Mouse (Mus musculus) kidney, embryonic 15.5 days (tissue): Measurements from ENCODE around the gene Zfp362. TPM values are rescaled to one million over a fixed set of nuclear protein-coding genes. Genes with fewer than 3 reads are reported as not detected.

Experiments
- ATAC-seq: fragments of 200-750 bp; cut with Nextera tagmentation; replicated peaks from 2 replicates; pipeline ENCODE4 v1.8.0; 2017; ENCODE audit warnings: moderate TSS enrichment; ENCODE audit not compliant: low FRiP score
- H3K27ac ChIP-seq: fragments of 300-500 bp; sonication (generic); 2 replicates; pipeline ENCODE4 v1.5.1; 2015; ENCODE audit warnings: mild to moderate bottlenecking, inconsistent platforms
- H3K27me3 ChIP-seq: fragments of 300-500 bp; sonication (generic); 2 replicates; pipeline ENCODE4 v1.6.1; 2015; ENCODE audit warnings: inconsistent platforms
- H3K36me3 ChIP-seq: fragments of 300-500 bp; sonication (generic); 2 replicates; pipeline ENCODE4 v1.6.1; 2015; ENCODE audit warnings: inconsistent platforms
- H3K4me1 ChIP-seq: fragments of 300-500 bp; sonication (generic); 2 replicates; pipeline ENCODE4 v1.6.1; 2015; ENCODE audit warnings: inconsistent platforms
- H3K4me2 ChIP-seq: fragments of 300-500 bp; sonication (generic); 2 replicates; pipeline ENCODE4 v1.6.1; 2015; ENCODE audit warnings: moderate library complexity, mild to moderate bottlenecking, inconsistent platforms
- H3K4me3 ChIP-seq: fragments of 300-500 bp; sonication (generic); replicated peaks from 2 replicates; pipeline ENCODE4 v1.5.1; 2015; ENCODE audit warnings: mild to moderate bottlenecking, inconsistent platforms
- H3K9ac ChIP-seq: fragments of 300-500 bp; sonication (generic); 2 replicates; pipeline ENCODE4 v1.6.1; 2015; ENCODE audit warnings: mild to moderate bottlenecking, inconsistent platforms
- H3K9me3 ChIP-seq: fragments of 300-500 bp; sonication (generic); replicated peaks from 2 replicates; pipeline ENCODE4 v1.6.1; 2016; ENCODE audit warnings: inconsistent platforms
- WGBS: fragments of 180-500 bp; shearing (Covaris S2); methylation state at CpG from one replicate; pipeline ENCODE4 v1.1.7; 2015; ENCODE audit warnings: mixed read lengths; 5-methylcytosine and 5-hydroxymethylcytosine counted together
- polyA plus RNA-seq: library from polyadenylated mRNA; unstranded; fragments of >200 nt; fragmentation: Nextera tagmentation; extraction: Ambion mirVana; gene quantifications from 2 replicates; pipeline ENCODE4 v1.2.1, GENCODE M21; 2015

The Zfp362 gene
- polyA plus RNA-seq, 1 experiment from 2014 or later = 43.8 TPM

- Histone ChIP-seq H3K4me3 (0 out of 2 replicates have a peak overlapping the region, but pooled peaks have one; percentile 9), H3K36me3 (peaks cover 8% of the 10 kb centered on the region), H3K4me1 (peaks cover 89% of the 10 kb centered on the region), H3K4me2 (peak overlapping the region; percentile 43), H3K27me3 (no peaks in the 10 kb centered on the region), H3K9me3 (no peaks in the 10 kb centered on the region), H3K9ac (no peak overlapping the region), H3K27ac (peak overlapping the region; percentile 94)
- peak; percentile 80 for ATAC-seq
- 14% methylated on average over 5 of the region's 5 CpGs for whole genome bisulfite sequencing
These were observed 71.6 kb downstream of the Zfp362 start for GRCm38 (mm10) chr4:128734217-128734616.

- Histone ChIP-seq H3K4me1 (peaks cover 95% of the 10 kb centered on the region), H3K36me3 (peaks cover 8% of the 10 kb centered on the region), H3K4me2 (peak overlapping the region; percentile 43), H3K4me3 (0 out of 2 replicates have a peak overlapping the region, but pooled peaks have one; percentile 9), H3K27ac (peak overlapping the region; percentile 94), H3K27me3 (no peaks in the 10 kb centered on the region), H3K9ac (no peak overlapping the region), H3K9me3 (no peaks in the 10 kb centered on the region)
- ATAC-seq = no peak
- 30% methylated on average over 6 of the region's 6 CpGs for WGBS
These were observed 72.3 kb downstream of the Zfp362 start for GRCm38 (mm10) chr4:128733496-128733895.

- Histone ChIP-seq H3K4me3 (no peak overlapping the region), H3K9ac (no peak overlapping the region), H3K27me3 (no peaks in the 10 kb centered on the region), H3K4me2 (0 out of 2 replicates have a peak overlapping the region, but pooled peaks have one; percentile 43), H3K4me1 (peaks cover 88% of the 10 kb centered on the region), H3K9me3 (no peaks in the 10 kb centered on the region), H3K27ac (peak overlapping the region; percentile 54; the same call in 1 of the 2 replicates), H3K36me3 (peaks cover 8% of the 10 kb centered on the region)
- ATAC-seq = no peak
- 41% methylated on average over 5 of the region's 5 CpGs for WGBS
These were observed 73.1 kb downstream of the Zfp362 start for GRCm38 (mm10) chr4:128732794-128733193.

- peak overlapping the region; percentile 92 for H3K27ac ChIP-seq
- no peak overlapping the region for H3K9ac ChIP-seq
- WGBS = 42% methylated on average over 6 of the region's 6 CpGs
- no peak for ATAC-seq
- H3K9me3 ChIP-seq = no peaks in the 10 kb centered on the region
- H3K36me3 ChIP-seq = peaks cover 8% of the 10 kb centered on the region
- peak overlapping the region; percentile 63 for H3K4me2 ChIP-seq
- peaks cover 74% of the 10 kb centered on the region for H3K4me1 ChIP-seq
- H3K27me3 ChIP-seq = no peaks in the 10 kb centered on the region
- peak overlapping the region; percentile 95 for H3K4me3 ChIP-seq
These were observed 75.6 kb downstream of the Zfp362 start for GRCm38 (mm10) chr4:128730271-128730670.

- peak overlapping the region; percentile 99 for H3K9ac ChIP-seq
- no peak for ATAC-seq
- H3K4me1 ChIP-seq = peaks cover 68% of the 10 kb centered on the region
- peak overlapping the region; percentile 92 for H3K27ac ChIP-seq
- peak overlapping the region; percentile 63 for H3K4me2 ChIP-seq
- peaks cover 8% of the 10 kb centered on the region for H3K36me3 ChIP-seq
- H3K9me3 ChIP-seq = no peaks in the 10 kb centered on the region
- 4% methylated on average over 5 of the region's 5 CpGs for WGBS
- H3K27me3 ChIP-seq = no peaks in the 10 kb centered on the region
- peak overlapping the region; percentile 95 for H3K4me3 ChIP-seq
These were observed 76.2 kb downstream of the Zfp362 start for GRCm38 (mm10) chr4:128729709-128730037.

- Histone ChIP-seq H3K9ac (peak overlapping the region; percentile 99), H3K4me2 (peak overlapping the region; percentile 63), H3K36me3 (peaks cover 8% of the 10 kb centered on the region), H3K4me1 (peaks cover 63% of the 10 kb centered on the region), H3K9me3 (no peaks in the 10 kb centered on the region), H3K27me3 (no peaks in the 10 kb centered on the region), H3K27ac (peak overlapping the region; percentile 92), H3K4me3 (peak overlapping the region; percentile 95)
- 4% methylated on average over 15 of the region's 15 CpGs for WGBS
- ATAC-seq = no peak
These were observed 76.7 kb downstream of the Zfp362 start for GRCm38 (mm10) chr4:128729033-128729708.

- H3K27ac ChIP-seq = peak overlapping the region; percentile 92
- H3K4me3 ChIP-seq = peak overlapping the region; percentile 95
- H3K4me1 ChIP-seq = peaks cover 56% of the 10 kb centered on the region
- H3K9ac ChIP-seq = peak overlapping the region; percentile 99
- no peak for ATAC-seq
- H3K27me3 ChIP-seq = no peaks in the 10 kb centered on the region
- WGBS = under 1% methylated on average over 5 of the region's 5 CpGs
- H3K9me3 ChIP-seq = no peaks in the 10 kb centered on the region
- peak overlapping the region; percentile 63 for H3K4me2 ChIP-seq
- H3K36me3 ChIP-seq = peaks cover 8% of the 10 kb centered on the region
These were observed 77.4 kb downstream of the Zfp362 start for GRCm38 (mm10) chr4:128728431-128728851.

GRCm38 (mm10) chr4:128727721-128728430, 78.0 kb downstream of the Zfp362 start:
- Histone ChIP-seq H3K4me1 (peaks cover 50% of the 10 kb centered on the region), H3K27me3 (no peaks in the 10 kb centered on the region), H3K27ac (peak overlapping the region; percentile 92), H3K4me2 (peak overlapping the region; percentile 63), H3K36me3 (peaks cover 8% of the 10 kb centered on the region), H3K9me3 (no peaks in the 10 kb centered on the region), H3K4me3 (peak overlapping the region; percentile 95), H3K9ac (peak overlapping the region; percentile 99)
- peak; percentile 89 for ATAC-seq
- 1% methylated on average over 65 of the region's 65 CpGs for WGBS

GRCm38 (mm10) chr4:128727019-128727720, 78.7 kb downstream of the Zfp362 start:
- peaks cover 8% of the 10 kb centered on the region for H3K36me3 ChIP-seq
- 2% methylated on average over 66 of the region's 68 CpGs for WGBS
- no peaks in the 10 kb centered on the region for H3K27me3 ChIP-seq
- peak overlapping the region; percentile 95 for H3K4me3 ChIP-seq
- H3K9me3 ChIP-seq = no peaks in the 10 kb centered on the region
- H3K4me2 ChIP-seq = peak overlapping the region; percentile 63
- ATAC-seq = peak; percentile 91
- H3K27ac ChIP-seq = peak overlapping the region; percentile 92
- peaks cover 43% of the 10 kb centered on the region for H3K4me1 ChIP-seq
- H3K9ac ChIP-seq = peak overlapping the region; percentile 99

- WGBS = 71% methylated on average over 7 of the region's 7 CpGs
- no peak overlapping the region for H3K27ac ChIP-seq
- H3K4me1 ChIP-seq = peaks cover 40% of the 10 kb centered on the region
These were observed 81.8 kb downstream of the Zfp362 start for GRCm38 (mm10) chr4:128724059-128724458.

GRCm38 (mm10) chr4:128723431-128723830, 82.4 kb downstream of the Zfp362 start:
- ATAC-seq = no peak
- Histone ChIP-seq H3K36me3 (no peaks in the 10 kb centered on the region), H3K4me3 (no peak overlapping the region), H3K9me3 (no peaks in the 10 kb centered on the region), H3K27me3 (no peaks in the 10 kb centered on the region), H3K4me1 (peaks cover 39% of the 10 kb centered on the region), H3K4me2 (no peak overlapping the region), H3K9ac (no peak overlapping the region), H3K27ac (no peak overlapping the region)
- WGBS = 87% methylated on average over 13 of the region's 13 CpGs

More at GRCm38 (mm10) chr4:128724059-128724458, 81.8 kb downstream of the Zfp362 start:
- H3K9ac ChIP-seq = no peak overlapping the region
- no peak overlapping the region for H3K4me2 ChIP-seq
- H3K27me3 ChIP-seq = no peaks in the 10 kb centered on the region
- no peak for ATAC-seq
- no peaks in the 10 kb centered on the region for H3K9me3 ChIP-seq
- no peak overlapping the region for H3K4me3 ChIP-seq
- no peaks in the 10 kb centered on the region for H3K36me3 ChIP-seq
